Mouse (Mus musculus) heart, embryonic 14.5 days (tissue): ENCODE data around the gene Tdrd3. TPM values are rescaled to one million over a fixed set of nuclear protein-coding genes. Genes with fewer than 3 reads are reported as not detected.

Experiments used
- ATAC-seq: fragments of 200-750 bp; cut with Nextera tagmentation; 2 replicates; pipeline ENCODE4 v1.8.0; 2017; ENCODE audit warnings: low read depth, moderate TSS enrichment; ENCODE audit not compliant: insufficient number of reproducible peaks, insufficient read depth, low FRiP score
- H3K27ac ChIP-seq, 2 experiments: fragments of 200-500 bp in 1 of 2; fragments of 300-500 bp in 1 of 2; sonication (generic) in 1 of 2; replicated peaks in 1 of 2; 2 replicates each; pipeline ENCODE4 v1.5.1; 2012 to 2014; ENCODE audit warnings: low read depth in 2 of 2, low read length in 2 of 2, control low read depth in 1 of 2, mild to moderate bottlenecking in 1 of 2, mixed read lengths in 1 of 2; ENCODE audit not compliant: control insufficient read depth in 1 of 2, insufficient read depth in 1 of 2
- H3K27me3 ChIP-seq: fragments of 300-500 bp; sonication (generic); 2 replicates; pipeline ENCODE4 v1.6.1; 2014; ENCODE audit warnings: mild to moderate bottlenecking, low read length, control low read depth; ENCODE audit not compliant: control insufficient read depth, insufficient read depth
- H3K36me3 ChIP-seq: fragments of 300-500 bp; sonication (generic); 2 replicates; pipeline ENCODE4 v1.6.1; 2014; ENCODE audit warnings: mild to moderate bottlenecking, control low read depth, low read length, mixed read lengths; ENCODE audit not compliant: control insufficient read depth, insufficient read depth
- H3K4me1 ChIP-seq, 2 experiments: fragments of 200-500 bp in 1 of 2; fragments of 300-500 bp in 1 of 2; sonication (generic) in 1 of 2; 2 replicates each; pipeline ENCODE4 v1.6.1; 2012 to 2014; ENCODE audit warnings: low read length in 2 of 2, control low read depth in 1 of 2, mixed read lengths in 1 of 2; ENCODE audit not compliant: control insufficient read depth in 2 of 2, insufficient read depth in 2 of 2
- H3K4me2 ChIP-seq: fragments of 300-500 bp; sonication (generic); 2 replicates; pipeline ENCODE4 v1.6.1; 2014; ENCODE audit warnings: mild to moderate bottlenecking, low read length
- H3K4me3 ChIP-seq, 2 experiments: fragments of 200-500 bp in 1 of 2; fragments of 300-500 bp in 1 of 2; sonication (generic) in 1 of 2; 2 replicates each; pipeline ENCODE4 v1.5.1; 2012 to 2014; ENCODE audit warnings: low read length in 2 of 2, mild to moderate bottlenecking in 2 of 2, control low read depth in 1 of 2, low read depth in 1 of 2, moderate library complexity in 1 of 2; ENCODE audit not compliant: control insufficient read depth in 1 of 2, insufficient read depth in 1 of 2
- H3K9ac ChIP-seq: fragments of 300-500 bp; sonication (generic); 2 replicates; pipeline ENCODE4 v1.6.1; 2014; ENCODE audit warnings: mild to moderate bottlenecking, low read length
- H3K9me3 ChIP-seq: fragments of 300-500 bp; sonication (generic); 2 replicates; pipeline ENCODE4 v1.6.1; 2016; ENCODE audit warnings: low read length, control low read depth; ENCODE audit not compliant: control insufficient read depth
- WGBS: fragments of 180-500 bp; shearing (Covaris S2); extraction: QIAGEN DNeasy Blood & Tissue Kit; methylation state at CpG from one replicate; pipeline ENCODE4 v1.1.7; 2014; 5-methylcytosine and 5-hydroxymethylcytosine counted together
- polyA plus RNA-seq: library from polyadenylated mRNA; unstranded; fragments of >200 nt; fragmentation: Nextera tagmentation; extraction: Ambion mirVana; gene quantifications from 2 replicates; pipeline ENCODE4 v1.2.1, GENCODE M21; 2014

Gene Tdrd3
- polyA plus RNA-seq: 24.2 and 25.1 TPM in 2 replicates

GRCm38 (mm10) chr14:87415808-87416721 is at the start of gene Tdrd3:
TSS of gene Tdrd3 (plus strand) at chr14:87416639.
- peak within 1 kb of the TSS; percentile 75 to 88 for H3K4me3 ChIP-seq
- H3K9ac ChIP-seq: peak within 1 kb of the TSS; percentile 95
- peaks cover 2 to 24% of the 10 kb centered on the region in 2 experiments; a peak in 3 of 4 replicates for H3K4me1 ChIP-seq
- WGBS: under 1% methylated on average over 84 of the region's 85 CpGs
- peak within 1 kb of the TSS; percentile 71 for H3K4me2 ChIP-seq
- peak within 1 kb of the TSS; percentile 95 to 100 for H3K27ac ChIP-seq
- H3K9me3 ChIP-seq: no peaks in the 10 kb centered on the region
- no peaks in the 10 kb centered on the region for H3K27me3 ChIP-seq
- no peaks in the 10 kb centered on the region for H3K36me3 ChIP-seq
- peak; percentile 97 for ATAC-seq

DNA sequence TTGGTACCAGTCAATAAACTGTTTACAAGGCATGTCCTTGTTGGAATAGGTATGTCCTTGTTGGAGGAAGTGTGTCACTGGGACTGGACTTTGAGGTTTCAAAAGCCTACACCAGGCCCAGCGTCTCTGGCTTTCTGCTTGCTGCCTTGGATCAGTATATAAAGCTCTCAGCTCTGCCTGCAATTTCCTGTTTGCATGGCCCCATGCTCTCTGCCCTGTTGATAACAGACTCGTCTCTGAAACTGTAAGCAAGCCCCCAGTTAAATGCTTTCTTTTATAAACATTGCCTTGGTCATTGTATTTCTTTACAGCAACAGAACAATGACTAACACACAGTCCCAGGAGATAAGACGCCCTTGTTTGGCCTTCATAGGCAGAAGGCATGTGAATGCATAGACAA is 49.3 kb upstream of the Tdrd3 start:
- H3K36me3 ChIP-seq: no peaks in the 10 kb centered on the region
- H3K27me3 ChIP-seq: no peaks in the 10 kb centered on the region
- WGBS: 37% methylated on average over 3 of the region's 3 CpGs
- no peaks in the 10 kb centered on the region for H3K4me1 ChIP-seq
- H3K9ac ChIP-seq: no peak overlapping the region
- H3K4me2 ChIP-seq: no peak overlapping the region
- H3K9me3 ChIP-seq: no peaks in the 10 kb centered on the region
- no peak overlapping the region for H3K27ac ChIP-seq
- ATAC-seq: no peak
- H3K4me3 ChIP-seq: no peak overlapping the region

DNA sequence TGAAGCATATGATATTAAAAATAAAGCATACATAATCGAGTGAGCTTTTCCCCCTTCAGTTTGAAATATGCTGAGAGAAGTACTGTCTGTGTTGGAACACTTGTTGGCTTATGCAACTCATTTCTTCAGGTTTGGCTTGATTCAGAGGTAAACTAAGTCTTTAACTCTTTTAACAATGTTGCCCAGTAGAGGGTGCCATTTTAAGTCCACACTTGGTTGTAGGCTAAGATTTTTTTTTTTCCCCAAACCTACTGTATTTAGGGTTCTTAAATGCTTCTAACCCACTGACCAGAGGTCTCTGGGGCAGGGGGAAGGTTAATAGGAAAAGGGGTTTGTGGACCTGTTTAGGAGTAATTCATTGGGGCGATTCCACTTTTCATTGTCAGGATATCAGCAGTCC is 33.4 kb upstream of the Tdrd3 start:
- no peak overlapping the region for H3K4me3 ChIP-seq
- ATAC-seq: no peak
- no peaks in the 10 kb centered on the region for H3K4me1 ChIP-seq
- WGBS: 59% methylated on average over 2 of the region's 2 CpGs
- no peak overlapping the region for H3K4me2 ChIP-seq
- H3K9me3 ChIP-seq: no peaks in the 10 kb centered on the region
- H3K9ac ChIP-seq: no peak overlapping the region
- H3K27ac ChIP-seq: no peak overlapping the region
- H3K36me3 ChIP-seq: no peaks in the 10 kb centered on the region
- H3K27me3 ChIP-seq: no peaks in the 10 kb centered on the region

- no peak for ATAC-seq
- H3K4me2 ChIP-seq: no peak overlapping the region
- 73% methylated on average over 7 of the region's 7 CpGs for WGBS
Measured at GRCm38 (mm10) chr14:87384288-87385268, 31.9 kb upstream of the Tdrd3 start.

GRCm38 (mm10) chr14:87393096-87393495 is 23.3 kb upstream of the Tdrd3 start:
- Histone ChIP-seq H3K27me3 (no peaks in the 10 kb centered on the region), H3K9me3 (no peaks in the 10 kb centered on the region), H3K9ac (no peak overlapping the region), H3K4me3 (no peak overlapping the region), H3K4me1 (no peaks in the 10 kb centered on the region), H3K4me2 (no peak overlapping the region), H3K27ac (no peak overlapping the region), H3K36me3 (no peaks in the 10 kb centered on the region)
- WGBS: 88% methylated on average over 3 of the region's 3 CpGs
- ATAC-seq: no peak

More at GRCm38 (mm10) chr14:87384288-87385268, 31.9 kb upstream of the Tdrd3 start:
- Histone ChIP-seq H3K9ac (no peak overlapping the region), H3K9me3 (no peaks in the 10 kb centered on the region), H3K4me1 (no peaks in the 10 kb centered on the region), H3K27ac (no peak overlapping the region), H3K4me3 (no peak overlapping the region), H3K27me3 (no peaks in the 10 kb centered on the region), H3K36me3 (no peaks in the 10 kb centered on the region)

DNA sequence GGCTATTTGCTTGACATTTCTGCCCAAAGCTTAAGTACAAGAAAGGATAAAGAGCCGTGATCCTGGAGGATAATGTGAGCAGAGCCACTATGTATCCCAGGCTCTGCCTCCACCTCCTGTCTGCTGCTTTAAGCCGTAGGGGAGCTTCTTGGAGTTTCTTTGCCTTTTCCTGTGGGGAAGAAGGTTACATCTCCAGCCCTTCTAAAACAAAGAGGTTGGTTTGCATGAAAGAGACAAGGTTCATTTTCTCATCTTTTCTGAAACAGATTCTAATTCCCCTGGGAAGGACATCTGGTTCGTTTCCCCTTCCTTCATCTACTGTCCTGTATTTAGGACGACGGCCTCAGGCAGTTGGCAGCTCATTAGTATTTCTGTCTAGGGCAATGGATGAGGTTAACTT is 19.8 kb upstream of the Tdrd3 start:
- Histone ChIP-seq H3K36me3 (no peaks in the 10 kb centered on the region), H3K27ac (no peak overlapping the region), H3K4me3 (no peak overlapping the region), H3K9me3 (no peaks in the 10 kb centered on the region), H3K4me2 (no peak overlapping the region), H3K4me1 (no peaks in the 10 kb centered on the region), H3K27me3 (no peaks in the 10 kb centered on the region), H3K9ac (no peak overlapping the region)
- WGBS: 70% methylated on average over 5 of the region's 5 CpGs
- no peak for ATAC-seq

- Histone ChIP-seq H3K9me3 (no peaks in the 10 kb centered on the region), H3K36me3 (no peaks in the 10 kb centered on the region), H3K27me3 (no peaks in the 10 kb centered on the region), H3K4me1 (peaks cover 2 to 23% of the 10 kb centered on the region in 2 experiments; a peak in 3 of 4 replicates), H3K4me2 (peak overlapping the region; percentile 71), H3K27ac (peak overlapping the region; percentile 35 to 100; a peak in 3 of 4 replicates), H3K4me3 (peak overlapping the region; percentile 75 to 88), H3K9ac (peak overlapping the region; percentile 95)
- ATAC-seq: no peak
- WGBS: under 1% methylated on average over 11 of the region's 11 CpGs
Measured at GRCm38 (mm10) chr14:87415486-87415807, 992 bp upstream of the Tdrd3 start.
